Mouse (Mus musculus) midbrain, embryonic 13.5 days (tissue): ENCODE measurements around the gene Vti1b. TPM values are rescaled to one million over a fixed set of nuclear protein-coding genes. Genes with fewer than 3 reads are reported as not detected.
"Not testable (repeated sequence)": the region's sequence is repeated elsewhere in the genome, so short reads cannot be mapped to it uniquely, and the experiment has no call there.

Experiments used
- ATAC-seq: fragments of 200-750 bp; cut with Nextera tagmentation; 2 replicates; pipeline ENCODE4 v1.8.0; 2017; ENCODE audit warnings: mild to moderate bottlenecking, moderate TSS enrichment, moderate library complexity
- H3K27ac ChIP-seq: fragments of 300-500 bp; sonication (generic); 2 replicates; pipeline ENCODE4 v1.5.1; 2015; ENCODE audit warnings: inconsistent platforms, mild to moderate bottlenecking, moderate library complexity
- H3K27me3 ChIP-seq: fragments of 300-500 bp; sonication (generic); 2 replicates; pipeline ENCODE4 v1.6.1; 2015; ENCODE audit warnings: mild to moderate bottlenecking, inconsistent platforms
- H3K36me3 ChIP-seq: fragments of 300-500 bp; sonication (generic); 2 replicates; pipeline ENCODE4 v1.6.1; 2015; ENCODE audit warnings: mild to moderate bottlenecking, inconsistent platforms
- H3K4me1 ChIP-seq: fragments of 300-500 bp; sonication (generic); replicated peaks from 2 replicates; pipeline ENCODE4 v1.6.1; 2015; ENCODE audit warnings: inconsistent platforms
- H3K4me2 ChIP-seq: fragments of 300-500 bp; sonication (generic); replicated peaks from 2 replicates; pipeline ENCODE4 v1.6.1; 2015; ENCODE audit warnings: moderate library complexity, mild to moderate bottlenecking, inconsistent platforms
- H3K4me3 ChIP-seq: fragments of 300-500 bp; sonication (generic); replicated peaks from 2 replicates; pipeline ENCODE4 v1.5.1; 2015; ENCODE audit warnings: mild to moderate bottlenecking, inconsistent platforms
- H3K9ac ChIP-seq: fragments of 300-500 bp; sonication (generic); replicated peaks from 2 replicates; pipeline ENCODE4 v1.6.1; 2015; ENCODE audit warnings: mild to moderate bottlenecking, inconsistent platforms
- H3K9me3 ChIP-seq: fragments of 300-500 bp; sonication (generic); 2 replicates; pipeline ENCODE4 v1.6.1; 2016; ENCODE audit warnings: mild to moderate bottlenecking, inconsistent platforms
- WGBS: fragments of 180-500 bp; shearing (Covaris S2); methylation state at CpG from one replicate; pipeline ENCODE4 v1.1.7; 2015; 5-methylcytosine and 5-hydroxymethylcytosine counted together
- polyA plus RNA-seq: library from polyadenylated mRNA; unstranded; fragments of >200 nt; fragmentation: Nextera tagmentation; extraction: Ambion mirVana; gene quantifications from 2 replicates; pipeline ENCODE4 v1.2.1, GENCODE M21; 2015

Vti1b gene
- polyA plus RNA-seq: 174 and 183 TPM in 2 replicates

DNA sequence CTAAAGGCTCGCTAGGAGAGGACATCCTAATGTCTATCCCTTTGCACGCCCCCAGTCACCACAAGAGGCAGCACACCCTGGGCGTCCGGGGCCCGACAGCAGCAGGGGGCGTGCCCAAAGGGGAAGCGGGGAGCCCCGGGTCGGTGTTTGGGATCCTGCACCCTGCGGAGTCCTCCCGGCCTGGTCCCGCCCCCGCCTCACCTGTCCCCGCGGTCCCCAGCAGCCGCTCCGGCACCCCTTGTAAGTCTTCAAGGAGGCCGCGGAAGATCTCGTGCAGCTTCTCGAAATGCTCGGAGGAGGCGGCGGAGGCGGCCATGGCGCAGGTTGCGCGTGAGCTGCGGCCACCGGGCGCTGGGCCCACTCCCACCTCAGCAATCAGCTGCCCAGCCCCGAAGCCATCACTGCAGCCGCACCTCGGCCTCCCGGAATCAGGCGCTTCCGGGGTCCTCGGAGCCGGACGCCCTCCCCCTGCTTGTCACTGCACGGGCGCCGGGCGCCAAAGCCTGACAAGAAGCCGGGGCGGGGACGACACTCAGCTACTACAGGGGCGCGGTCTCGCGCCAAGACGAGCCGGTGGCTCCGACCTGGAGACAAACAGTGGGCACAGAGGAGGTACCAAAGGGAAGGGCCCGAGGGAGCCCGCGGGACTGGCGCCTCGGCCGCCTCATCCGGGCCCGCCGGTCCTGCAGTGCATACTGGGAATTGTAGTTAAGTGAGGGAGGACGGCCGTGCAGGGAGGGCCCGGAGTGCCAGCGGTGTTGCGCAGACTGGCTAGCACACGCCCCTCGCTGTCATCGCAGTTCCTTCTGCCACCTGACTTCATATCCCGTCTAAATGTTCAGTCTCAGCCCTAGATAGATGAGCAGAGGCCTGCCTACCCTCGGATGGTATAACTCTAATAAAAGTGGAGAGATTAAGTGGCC, at the start of gene Vti1b:
Gene Vti1b, minus strand, starts transcription at position 649 of the 923 bp plus-strand sequence.
- WGBS: under 1% methylated on average over 73 of the region's 73 CpGs
- H3K9me3 ChIP-seq: no peaks in the 10 kb centered on the region
- ATAC-seq: peak; percentile 99
- peak within 1 kb of the TSS; percentile 72 for H3K4me2 ChIP-seq
- peak within 1 kb of the TSS; percentile 89 for H3K9ac ChIP-seq
- peak within 1 kb of the TSS; percentile 94 for H3K27ac ChIP-seq
- H3K36me3 ChIP-seq: peaks cover 24% of the 10 kb centered on the region
- peaks cover 16% of the 10 kb centered on the region for H3K4me1 ChIP-seq
- H3K4me3 ChIP-seq: peak within 1 kb of the TSS; percentile 99
- H3K27me3 ChIP-seq: no peaks in the 10 kb centered on the region

DNA sequence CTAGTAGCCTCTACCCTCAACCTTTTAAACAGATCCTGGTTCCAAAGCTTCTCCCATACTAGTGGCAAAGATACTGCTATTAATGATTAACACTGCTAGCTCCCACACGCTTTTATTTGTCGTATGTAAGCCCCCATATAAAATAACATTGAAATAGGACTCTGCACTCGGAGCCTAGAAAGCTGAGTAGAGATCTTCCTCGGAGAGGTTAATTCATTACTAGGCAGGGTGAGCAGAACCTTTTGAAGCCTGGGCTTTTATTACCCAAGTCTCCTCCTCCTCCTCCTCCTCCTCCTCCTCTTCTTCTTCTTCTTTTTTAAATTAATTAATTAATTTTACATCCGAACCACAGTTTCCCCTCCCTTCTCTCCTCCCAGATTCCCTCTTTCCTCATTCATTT, 45.0 kb upstream of the Vti1b start:
- Histone ChIP-seq H3K9ac (no peak overlapping the region), H3K36me3 (no peaks in the 10 kb centered on the region), H3K4me1 (no peaks in the 10 kb centered on the region), H3K9me3 (no peaks in the 10 kb centered on the region), H3K4me3 (no peak overlapping the region), H3K27ac (no peak overlapping the region), H3K4me2 (no peak overlapping the region), H3K27me3 (no peaks in the 10 kb centered on the region)
- 76% methylated on average over 5 of the region's 5 CpGs for WGBS
- no peak for ATAC-seq

- 87% methylated on average over 8 of the region's 8 CpGs for WGBS
- no peaks in the 10 kb centered on the region for H3K36me3 ChIP-seq
- H3K9ac ChIP-seq: no peak overlapping the region
- no peak for ATAC-seq
- H3K9me3 ChIP-seq: no peaks in the 10 kb centered on the region
- H3K4me1 ChIP-seq: peaks cover 10% of the 10 kb centered on the region
- H3K4me3 ChIP-seq: no peak overlapping the region
- H3K27me3 ChIP-seq: no peaks in the 10 kb centered on the region
- no peak overlapping the region for H3K27ac ChIP-seq
- no peak overlapping the region for H3K4me2 ChIP-seq
Measured at GRCm38 (mm10) chr12:79211447-79211846, 39.0 kb upstream of the Vti1b start.

- peak within 1 kb of the TSS; percentile 46; the same call in 1 of the 2 replicates for H3K9ac ChIP-seq
- 5% methylated on average over 13 of the region's 13 CpGs for WGBS
- 0 out of 2 replicates have a peak, but pooled peaks have one; percentile 53 for ATAC-seq
Measured at GRCm38 (mm10) chr12:79208703-79209464, 36.4 kb upstream of the Vti1b start, which contains the start of gene Rdh12. Rdh12 (plus strand) TSS chr12:79208914.

GRCm38 (mm10) chr12:79201882-79202281, 29.4 kb upstream of the Vti1b start:
- no peak for ATAC-seq
- H3K9me3 ChIP-seq: no peaks in the 10 kb centered on the region
- H3K4me2 ChIP-seq: no peak overlapping the region
- H3K36me3 ChIP-seq: no peaks in the 10 kb centered on the region
- H3K9ac ChIP-seq: no peak overlapping the region
- H3K4me1 ChIP-seq: no peaks in the 10 kb centered on the region
- 77% methylated on average over 3 of the region's 3 CpGs for WGBS
- no peak overlapping the region for H3K4me3 ChIP-seq
- no peaks in the 10 kb centered on the region for H3K27me3 ChIP-seq
- H3K27ac ChIP-seq: no peak overlapping the region

More at GRCm38 (mm10) chr12:79208703-79209464, 36.4 kb upstream of the Vti1b start, which contains the start of gene Rdh12:
- peak within 1 kb of the TSS; percentile 65 for H3K4me2 ChIP-seq
- peaks cover 10% of the 10 kb centered on the region for H3K4me1 ChIP-seq
- H3K4me3 ChIP-seq: peak within 1 kb of the TSS; percentile 47
- H3K27me3 ChIP-seq: no peaks in the 10 kb centered on the region
- H3K27ac ChIP-seq: no peak within 1 kb of the TSS
- H3K9me3 ChIP-seq: no peaks in the 10 kb centered on the region
- no peaks in the 10 kb centered on the region for H3K36me3 ChIP-seq

DNA sequence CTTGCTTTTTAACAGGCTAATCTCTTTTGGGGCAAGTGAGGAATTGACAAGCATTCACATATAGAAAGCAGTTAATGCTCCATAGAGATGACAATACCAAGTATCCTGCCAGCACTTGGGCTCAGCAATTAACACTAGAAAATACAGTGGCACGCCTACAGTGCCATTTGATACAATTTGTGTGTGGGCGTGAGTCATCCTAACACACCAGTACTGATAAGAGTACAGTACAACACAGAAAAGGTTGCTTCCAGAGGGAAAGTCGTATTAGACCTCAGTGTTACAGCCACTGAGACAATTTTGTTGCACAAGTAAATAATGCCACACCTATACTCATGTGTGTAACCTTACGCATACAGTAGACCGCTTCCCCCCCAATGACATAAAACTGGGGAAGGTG, 24.6 kb upstream of the Vti1b start:
- H3K9ac ChIP-seq: no peak overlapping the region
- H3K27ac ChIP-seq: no peak overlapping the region
- no peaks in the 10 kb centered on the region for H3K4me1 ChIP-seq
- no peaks in the 10 kb centered on the region for H3K9me3 ChIP-seq
- H3K4me3 ChIP-seq: no peak overlapping the region
- H3K4me2 ChIP-seq: no peak overlapping the region
- WGBS: 86% methylated on average over 5 of the region's 5 CpGs
- H3K36me3 ChIP-seq: no peaks in the 10 kb centered on the region
- ATAC-seq: no peak
- H3K27me3 ChIP-seq: no peaks in the 10 kb centered on the region

DNA sequence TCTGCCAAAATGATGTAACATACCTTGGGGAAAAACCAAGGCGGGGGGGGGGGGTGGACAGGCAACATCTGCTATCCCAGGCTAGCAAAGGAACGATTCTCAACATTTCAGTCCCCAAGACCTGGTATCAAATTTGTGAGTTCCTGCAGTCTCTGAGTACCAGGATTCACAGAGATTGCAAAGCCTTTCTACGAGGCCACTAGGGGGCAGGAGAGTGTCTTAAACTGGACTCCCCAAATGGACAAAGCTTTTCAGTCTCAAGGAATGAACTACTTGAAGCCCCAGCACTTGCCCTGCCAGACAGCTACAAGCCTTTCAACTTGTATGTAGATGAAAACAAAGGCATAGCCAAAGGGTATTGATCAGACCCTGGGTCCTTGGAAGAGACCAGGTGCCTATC, 21.0 kb upstream of the Vti1b start:
- Histone ChIP-seq H3K27ac (no peak overlapping the region), H3K4me2 (no peak overlapping the region), H3K9me3 (no peaks in the 10 kb centered on the region), H3K9ac (no peak overlapping the region), H3K36me3 (0 out of 2 replicates have a peak, but pooled peaks cover under 1% of the 10 kb centered on the region), H3K4me3 (no peak overlapping the region), H3K4me1 (peaks cover 18% of the 10 kb centered on the region), H3K27me3 (no peaks in the 10 kb centered on the region)
- ATAC-seq: no peak
- WGBS: 5% methylated on average over 3 of the region's 3 CpGs

- peak within 1 kb of the TSS; percentile 87 for H3K4me2 ChIP-seq
- H3K4me3 ChIP-seq: peak within 1 kb of the TSS; percentile 75
- H3K4me1 ChIP-seq: peaks cover 18% of the 10 kb centered on the region
- H3K27me3 ChIP-seq: no peaks in the 10 kb centered on the region
- H3K36me3 ChIP-seq: peaks cover 13% of the 10 kb centered on the region
- ATAC-seq: no peak
- peak within 1 kb of the TSS; percentile 63 for H3K27ac ChIP-seq
- WGBS: 68% methylated on average over 6 of the region's 6 CpGs
- peak within 1 kb of the TSS; percentile 70 for H3K9ac ChIP-seq
- no peaks in the 10 kb centered on the region for H3K9me3 ChIP-seq
Measured at GRCm38 (mm10) chr12:79192193-79192592, 19.7 kb upstream of the Vti1b start, which contains the start of gene Rdh11. Rdh11 (minus strand) TSS chr12:79192293.

- no peaks in the 10 kb centered on the region for H3K9me3 ChIP-seq
- H3K27ac ChIP-seq: peak overlapping the region; percentile 63
- H3K4me1 ChIP-seq: peaks cover 18% of the 10 kb centered on the region
- H3K4me3 ChIP-seq: peak overlapping the region; percentile 75
- 6% methylated on average over 14 of the region's 14 CpGs for WGBS
- H3K36me3 ChIP-seq: peaks cover 18% of the 10 kb centered on the region
- peak; percentile 91 for ATAC-seq
- peak overlapping the region; percentile 87 for H3K4me2 ChIP-seq
- H3K9ac ChIP-seq: peak overlapping the region; percentile 70
- H3K27me3 ChIP-seq: no peaks in the 10 kb centered on the region
Measured at GRCm38 (mm10) chr12:79191701-79192100, 19.2 kb upstream of the Vti1b start.

DNA sequence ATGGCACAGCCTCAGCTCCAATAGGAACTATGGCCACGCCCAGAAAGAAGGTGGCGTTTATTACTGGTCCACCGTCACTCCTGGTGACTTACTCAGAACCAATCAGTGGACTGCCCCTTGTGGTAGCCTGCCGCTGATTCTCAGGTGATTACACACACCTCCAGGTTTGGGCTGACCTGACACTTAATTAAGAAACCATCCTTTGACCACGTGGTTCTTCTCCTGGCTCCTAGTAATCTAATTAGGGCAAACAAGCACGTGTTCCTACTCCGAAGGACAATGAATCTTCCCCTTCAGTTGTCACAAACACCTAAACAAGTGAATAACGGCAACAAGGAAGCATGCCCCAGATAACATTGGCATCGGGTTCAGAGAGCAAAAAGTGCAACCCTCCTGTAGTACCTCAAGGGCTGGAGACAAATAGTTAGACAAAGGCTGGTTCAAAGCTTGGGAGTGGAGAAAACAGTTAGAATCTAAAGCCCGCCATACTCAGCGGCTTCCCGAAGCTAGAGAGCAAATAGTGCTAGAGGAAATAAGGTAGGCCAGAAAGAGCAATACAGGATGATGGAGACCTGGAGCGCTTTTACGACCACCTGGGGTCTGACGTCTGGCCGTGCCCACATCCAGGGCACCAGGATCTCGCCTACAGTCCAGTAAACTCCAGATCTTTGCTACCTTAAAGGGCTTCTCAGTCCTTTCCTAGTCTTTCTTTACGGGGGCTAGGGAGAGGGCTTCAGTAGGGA, 18.6 kb upstream of the Vti1b start:
- Histone ChIP-seq H3K9me3 (no peaks in the 10 kb centered on the region), H3K4me1 (peaks cover 18% of the 10 kb centered on the region), H3K9ac (peak overlapping the region; percentile 70), H3K4me2 (peak overlapping the region; percentile 87), H3K4me3 (peak overlapping the region; percentile 75), H3K36me3 (peaks cover 24% of the 10 kb centered on the region), H3K27me3 (no peaks in the 10 kb centered on the region), H3K27ac (peak overlapping the region; percentile 63)
- ATAC-seq: peak; percentile 95
- under 1% methylated on average over 18 of the region's 18 CpGs for WGBS

DNA sequence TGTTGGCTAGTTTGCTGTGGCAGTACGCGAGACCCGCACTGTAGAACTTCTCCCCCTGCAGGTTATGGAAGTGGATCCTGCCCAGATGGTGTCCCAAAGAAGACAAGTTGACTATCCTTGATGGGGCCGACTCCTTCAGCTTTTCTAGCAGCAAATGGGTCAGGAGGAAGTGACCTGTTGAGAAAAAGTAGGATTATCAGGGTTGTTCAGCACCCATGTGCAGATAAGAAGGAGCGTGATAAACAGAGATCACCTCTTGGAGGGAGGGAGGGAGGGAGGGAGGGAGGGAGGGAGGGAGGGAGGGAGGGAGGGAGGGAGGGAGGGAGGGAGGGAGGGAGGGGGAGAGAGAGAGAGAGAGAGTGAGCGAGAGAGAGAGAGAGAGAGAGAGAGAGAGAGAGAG, 12.7 kb upstream of the Vti1b start:
- H3K27me3 ChIP-seq, H3K4me3 ChIP-seq, H3K4me1 ChIP-seq, H3K9ac ChIP-seq, ATAC-seq, H3K9me3 ChIP-seq, H3K4me2 ChIP-seq, H3K27ac ChIP-seq: not testable (repeated sequence)
- peaks cover 77% of the 10 kb centered on the region for H3K36me3 ChIP-seq
- whole genome bisulfite sequencing: 97% methylated on average over 5 of the region's 6 CpGs
